Mouse (Mus musculus): ENCODE measurements around the gene Ccdc92. TPM values are rescaled to one million over a fixed set of nuclear protein-coding genes. Genes with fewer than 3 reads are reported as not detected.

Gene Ccdc92
- polyA plus RNA-seq (2015; fragmentation: Nextera tagmentation; extraction: Ambion mirVana), result 9.8 and 10.7 TPM in 2 replicates

DNA sequence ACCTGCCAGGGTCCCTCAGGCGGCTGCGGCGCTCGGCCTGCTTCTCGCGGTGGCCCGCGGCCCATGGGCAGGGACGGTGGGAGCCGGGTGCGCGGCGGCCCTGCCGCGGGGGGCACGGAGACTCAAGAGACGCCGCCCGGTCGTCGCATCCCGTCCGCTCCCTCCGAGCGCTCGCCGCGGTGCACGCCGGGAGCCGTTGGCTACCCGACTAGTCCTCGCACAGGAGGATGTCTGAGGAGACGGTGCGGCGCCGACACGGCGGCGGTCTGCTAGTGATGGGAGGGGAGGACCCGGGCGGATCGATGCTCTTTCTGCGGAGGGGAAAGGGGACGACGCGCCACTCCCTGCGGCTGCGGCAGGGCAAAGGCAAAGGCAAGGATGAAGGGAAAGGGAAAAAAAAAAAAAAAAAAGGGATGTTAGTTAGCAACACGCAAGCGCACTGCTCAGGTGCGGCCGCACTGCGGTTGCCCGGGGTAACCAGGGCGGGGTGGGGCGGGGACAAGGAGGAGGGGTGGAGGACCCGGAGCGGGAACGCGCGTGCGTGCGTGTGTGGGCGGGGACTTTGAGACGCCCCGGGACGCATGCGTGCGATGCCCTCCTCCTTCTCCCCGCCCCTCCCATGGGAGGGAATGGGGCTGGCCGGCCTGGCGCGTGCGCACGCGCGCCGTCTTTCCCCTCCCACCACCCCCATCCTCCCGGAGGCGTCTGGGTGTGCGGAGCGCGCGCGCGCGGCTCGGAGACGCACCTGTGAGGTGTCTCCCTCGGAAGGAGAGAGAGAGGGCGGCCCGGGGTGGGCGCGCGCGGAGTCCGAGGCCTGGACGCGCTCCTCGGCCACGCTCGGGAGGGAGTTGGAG lies at the start of gene Ccdc92, which contains the start of gene Zfp664:
Gene Ccdc92, minus strand, starts transcription at position 412 of the 854 bp plus-strand sequence.
Gene Zfp664, plus strand, starts transcription at position 679 of the 854 bp plus-strand sequence.
- H3K4me2 ChIP-seq (replicated peaks; ENCODE audit: low read depth, low read length), result peak within 1 kb of the TSS; percentile 92
- TF ChIP-seq EP300 (IDR thresholded peaks at IDR 0.05) (no peak), CTCF (IDR thresholded peaks at IDR 0.05) (no peak)
- H3K9ac ChIP-seq (replicated peaks; ENCODE audit: low read depth), result peak within 1 kb of the TSS; percentile 74
- 2% methylated on average over 78 of the region's 103 CpGs for WGBS
- H3K27ac ChIP-seq (ENCODE audit: low read length), result peak within 1 kb of the TSS; percentile 86
- DNase-seq (ENCODE audit: low spot score) (peak; percentile 99), ATAC-seq (peak; percentile 96)
- H3K27me3 ChIP-seq (replicated peaks; ENCODE audit: insufficient read depth, low read length), result peaks cover 12% of the 10 kb centered on the region
- H3K4me1 ChIP-seq (ENCODE audit: insufficient read depth, low read depth, low read length), result 0 out of 2 replicates have a peak, but pooled peaks cover 7% of the 10 kb centered on the region
- H3K36me3 ChIP-seq (ENCODE audit: insufficient read depth, low read length), result no peaks in the 10 kb centered on the region
- H3K4me3 ChIP-seq (ENCODE audit: low read depth, low read length), result peak within 1 kb of the TSS; percentile 90
- H3K9me3 ChIP-seq (ENCODE audit: low read length), result no peaks in the 10 kb centered on the region

DNA sequence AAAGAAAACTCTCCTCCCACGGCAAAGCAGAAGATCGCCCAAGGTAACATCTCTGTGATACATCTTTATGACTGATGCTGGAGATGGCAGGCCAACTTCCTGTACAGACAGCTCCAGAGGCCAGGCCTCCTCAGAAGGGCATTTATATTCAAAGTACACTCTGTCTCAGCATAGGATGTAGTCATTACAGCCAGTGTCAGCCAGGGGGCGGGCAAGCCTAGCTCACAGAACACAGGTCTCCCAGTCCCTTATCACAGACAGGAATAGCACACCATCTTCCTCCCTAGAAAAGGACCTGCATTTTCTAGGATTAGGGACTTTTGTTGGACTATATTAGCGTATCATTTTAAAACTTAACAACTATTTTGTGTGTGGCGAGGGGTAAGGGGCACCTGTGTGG lies 46.6 kb upstream of the Ccdc92 start:
- Histone ChIP-seq H3K9me3 (ENCODE audit: low read length) (no peaks in the 10 kb centered on the region), H3K36me3 (ENCODE audit: insufficient read depth, low read length) (no peaks in the 10 kb centered on the region), H3K4me3 (ENCODE audit: low read depth, low read length) (no peak overlapping the region), H3K27ac (ENCODE audit: low read length) (no peak overlapping the region), H3K4me2 (replicated peaks; ENCODE audit: low read depth, low read length) (no peak overlapping the region), H3K4me1 (ENCODE audit: insufficient read depth, low read depth, low read length) (no peaks in the 10 kb centered on the region), H3K9ac (replicated peaks; ENCODE audit: low read depth) (no peak overlapping the region), H3K27me3 (replicated peaks; ENCODE audit: insufficient read depth, low read length) (no peaks in the 10 kb centered on the region)
- TF ChIP-seq CTCF (IDR thresholded peaks at IDR 0.05) (peak; percentile 97), EP300 (IDR thresholded peaks at IDR 0.05) (peak; percentile 60; the same call in 1 of the 2 replicates)
- 9% methylated on average over 5 of the region's 5 CpGs for WGBS
- DNase-seq (ENCODE audit: low spot score) (peak; percentile 88), ATAC-seq (peak; percentile 90)

DNA sequence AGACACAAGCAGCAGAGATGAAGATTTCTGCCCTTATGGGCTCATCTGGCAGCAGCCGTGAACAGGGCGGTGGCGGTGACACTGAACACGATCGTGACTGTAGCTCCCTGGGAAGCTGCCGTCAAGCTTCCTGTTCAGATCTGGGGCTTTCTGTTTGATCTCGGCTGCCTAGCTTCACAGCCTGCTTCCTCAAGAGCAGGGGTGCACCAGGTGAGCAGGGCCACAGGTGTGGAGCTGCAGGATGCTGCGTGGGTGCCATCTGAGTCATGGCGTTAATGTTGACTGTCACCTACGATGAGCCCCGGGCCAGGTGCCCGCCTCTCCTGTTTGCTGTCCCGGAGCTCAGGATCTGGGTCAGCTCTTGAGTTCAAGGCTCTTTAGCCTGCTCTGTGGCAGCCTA lies 44.7 kb upstream of the Ccdc92 start:
- Histone ChIP-seq H3K36me3 (ENCODE audit: insufficient read depth, low read length) (no peaks in the 10 kb centered on the region), H3K4me3 (ENCODE audit: low read depth, low read length) (no peak overlapping the region), H3K9ac (replicated peaks; ENCODE audit: low read depth) (no peak overlapping the region), H3K27ac (ENCODE audit: low read length) (no peak overlapping the region), H3K4me1 (ENCODE audit: insufficient read depth, low read depth, low read length) (no peaks in the 10 kb centered on the region), H3K27me3 (replicated peaks; ENCODE audit: insufficient read depth, low read length) (no peaks in the 10 kb centered on the region), H3K9me3 (ENCODE audit: low read length) (no peaks in the 10 kb centered on the region), H3K4me2 (replicated peaks; ENCODE audit: low read depth, low read length) (no peak overlapping the region)
- TF ChIP-seq CTCF (IDR thresholded peaks at IDR 0.05), result no peak
- TF ChIP-seq EP300 (IDR thresholded peaks at IDR 0.05), result no peak
- WGBS, result 35% methylated on average over 13 of the region's 13 CpGs
- ATAC-seq (no peak), DNase-seq (ENCODE audit: low spot score) (no peak)

DNA sequence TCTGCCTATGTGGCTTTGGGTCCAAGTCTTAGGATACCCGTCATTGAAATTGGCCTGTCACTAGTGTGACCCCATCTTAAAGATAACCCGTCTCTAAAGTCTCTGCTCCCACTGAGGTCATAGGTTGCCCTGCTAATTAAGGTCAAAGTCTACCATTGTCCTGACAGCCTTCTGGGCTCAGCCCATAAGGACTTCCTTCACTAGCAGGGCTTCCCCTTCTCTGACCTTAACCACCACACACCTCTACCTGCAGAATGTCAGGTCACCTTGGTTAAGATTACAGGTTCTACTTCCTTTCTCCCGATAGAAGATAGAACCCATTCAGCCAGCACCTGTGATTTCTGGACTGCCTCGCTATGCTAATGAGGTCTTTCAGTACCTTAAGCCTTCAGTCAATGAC lies 41.6 kb upstream of the Ccdc92 start:
- 84% methylated on average over 4 of the region's 4 CpGs for WGBS
- no peak for ATAC-seq
- no peaks in the 10 kb centered on the region for H3K9me3 ChIP-seq (ENCODE audit: low read length)
- TF ChIP-seq CTCF (IDR thresholded peaks at IDR 0.05) (no peak), EP300 (IDR thresholded peaks at IDR 0.05) (no peak)
- H3K27me3 ChIP-seq (replicated peaks; ENCODE audit: insufficient read depth, low read length), result no peaks in the 10 kb centered on the region
- no peak overlapping the region for H3K27ac ChIP-seq (ENCODE audit: low read length)
- DNase-seq (ENCODE audit: low spot score), result no peak
- no peaks in the 10 kb centered on the region for H3K4me1 ChIP-seq (ENCODE audit: insufficient read depth, low read depth, low read length)
- no peak overlapping the region for H3K4me2 ChIP-seq (replicated peaks; ENCODE audit: low read depth, low read length)
- no peaks in the 10 kb centered on the region for H3K36me3 ChIP-seq (ENCODE audit: insufficient read depth, low read length)
- no peak overlapping the region for H3K9ac ChIP-seq (replicated peaks; ENCODE audit: low read depth)
- H3K4me3 ChIP-seq (ENCODE audit: low read depth, low read length), result no peak overlapping the region

DNA sequence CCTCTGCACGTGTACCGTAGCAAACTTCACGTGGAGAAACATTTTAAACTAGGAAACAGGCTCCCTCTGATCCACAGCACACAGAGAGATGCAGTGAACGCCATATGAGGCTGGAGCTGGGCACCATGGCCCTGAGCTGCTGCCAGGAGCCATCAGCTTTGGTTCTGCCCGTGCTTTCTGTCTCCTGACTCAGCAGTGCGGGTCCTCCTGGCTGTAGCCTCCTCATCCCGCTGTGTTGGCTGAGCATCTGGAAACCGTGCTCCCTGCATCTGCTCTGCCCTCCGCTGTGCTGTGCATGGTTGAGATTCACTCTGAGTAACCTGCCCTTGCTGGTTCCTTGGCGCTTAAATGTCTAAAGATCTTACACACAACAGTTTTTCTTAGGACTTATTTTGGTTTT lies 40.0 kb upstream of the Ccdc92 start:
- 78% methylated on average over 10 of the region's 10 CpGs for WGBS
- H3K9ac ChIP-seq (replicated peaks; ENCODE audit: low read depth), result no peak overlapping the region
- H3K4me1 ChIP-seq (ENCODE audit: insufficient read depth, low read depth, low read length), result no peaks in the 10 kb centered on the region
- DNase-seq (ENCODE audit: low spot score) (no peak), ATAC-seq (no peak)
- no peak for TF ChIP-seq CTCF (IDR thresholded peaks at IDR 0.05)
- no peak for TF ChIP-seq EP300 (IDR thresholded peaks at IDR 0.05)
- H3K27ac ChIP-seq (ENCODE audit: low read length), result no peak overlapping the region
- H3K4me2 ChIP-seq (replicated peaks; ENCODE audit: low read depth, low read length), result no peak overlapping the region
- H3K27me3 ChIP-seq (replicated peaks; ENCODE audit: insufficient read depth, low read length), result no peaks in the 10 kb centered on the region
- H3K9me3 ChIP-seq (ENCODE audit: low read length), result no peaks in the 10 kb centered on the region
- no peak overlapping the region for H3K4me3 ChIP-seq (ENCODE audit: low read depth, low read length)
- no peaks in the 10 kb centered on the region for H3K36me3 ChIP-seq (ENCODE audit: insufficient read depth, low read length)

DNA sequence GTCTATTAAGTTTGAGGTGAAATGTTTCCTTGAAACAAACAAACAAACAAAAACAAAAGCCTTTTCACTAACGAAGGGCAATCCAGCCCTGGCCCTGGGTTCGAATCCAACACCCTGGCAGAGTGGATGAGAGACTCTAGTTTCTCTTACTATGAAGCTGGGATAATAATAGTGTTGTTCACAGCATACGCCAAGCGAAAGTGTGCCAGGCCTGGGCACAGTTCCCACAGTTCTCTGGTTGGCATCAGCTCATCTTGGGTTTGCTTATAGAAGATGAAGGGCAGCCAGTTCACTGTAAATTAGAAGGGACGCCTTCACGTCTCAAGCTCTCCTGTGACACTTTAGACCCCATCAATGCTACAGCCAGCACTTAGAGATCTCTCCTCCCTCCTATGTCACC lies 39.5 kb upstream of the Ccdc92 start:
- Histone ChIP-seq H3K27ac (ENCODE audit: low read length) (no peak overlapping the region), H3K4me2 (replicated peaks; ENCODE audit: low read depth, low read length) (no peak overlapping the region), H3K9ac (replicated peaks; ENCODE audit: low read depth) (no peak overlapping the region), H3K4me3 (ENCODE audit: low read depth, low read length) (no peak overlapping the region), H3K9me3 (ENCODE audit: low read length) (no peaks in the 10 kb centered on the region), H3K4me1 (ENCODE audit: insufficient read depth, low read depth, low read length) (no peaks in the 10 kb centered on the region), H3K36me3 (ENCODE audit: insufficient read depth, low read length) (no peaks in the 10 kb centered on the region), H3K27me3 (replicated peaks; ENCODE audit: insufficient read depth, low read length) (no peaks in the 10 kb centered on the region)
- ATAC-seq (no peak), DNase-seq (ENCODE audit: low spot score) (no peak)
- WGBS, result 78% methylated on average over 6 of the region's 6 CpGs
- TF ChIP-seq EP300 (IDR thresholded peaks at IDR 0.05), result no peak
- TF ChIP-seq CTCF (IDR thresholded peaks at IDR 0.05), result no peak
